Mouse (Mus musculus): ENCODE results near the gene Fancc.

DNA sequence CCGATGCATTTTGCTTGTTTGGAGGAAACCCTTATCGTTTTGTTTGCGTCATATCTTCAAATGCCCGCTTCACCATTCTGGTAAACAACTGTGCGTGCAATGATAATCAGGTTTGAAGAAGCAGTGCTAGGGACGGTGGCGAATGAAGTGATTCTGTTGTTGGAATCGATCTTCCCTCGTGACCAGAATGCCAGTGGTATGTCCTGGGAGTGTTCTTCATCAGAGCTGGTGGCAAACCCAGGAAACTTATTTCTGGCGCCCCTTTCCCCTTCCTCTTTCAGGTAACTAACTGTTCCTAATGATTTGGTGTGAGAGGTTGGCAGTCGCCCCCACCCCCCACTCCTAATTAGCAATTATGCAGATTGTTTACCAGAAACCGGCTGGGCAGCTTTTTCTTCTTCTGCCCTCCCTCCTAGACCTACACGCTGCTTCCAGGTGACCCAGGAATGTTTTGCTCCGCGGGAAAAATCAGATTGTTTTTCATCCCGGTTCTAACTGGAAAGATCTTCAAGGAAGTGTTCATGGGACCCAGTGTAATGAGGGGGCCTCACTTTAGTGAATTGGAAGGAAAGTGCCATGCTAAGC lies 225.0 kb downstream of the Fancc start:
- no peak for TF ChIP-seq CTCF (IDR thresholded peaks at IDR 0.05; ENCODE audit: borderline replicate concordance, insufficient read depth, low read depth, low read length)
- no peak for TF ChIP-seq POLR2A (IDR thresholded peaks at IDR 0.05; ENCODE audit: borderline replicate concordance, insufficient read depth, low read length)
